Mouse (Mus musculus): ENCODE data around the gene Ptprt. TPM values are rescaled to one million over a fixed set of nuclear protein-coding genes. Genes with fewer than 3 reads are reported as not detected.

Gene Ptprt
- total RNA-seq, 2 experiments from 2014 or later = not detected

GRCm38 (mm10) chr2:162001016-162001415 is 659.9 kb downstream of the Ptprt start:
- no peak for ATAC-seq (replicated peaks; ENCODE audit: poor library complexity)

GRCm38 (mm10) chr2:161982311-161982710 is 678.6 kb downstream of the Ptprt start:
- ATAC-seq (replicated peaks; ENCODE audit: poor library complexity) = no peak

GRCm38 (mm10) chr2:161961179-161962163 is 699.5 kb downstream of the Ptprt start:
- ATAC-seq (replicated peaks; ENCODE audit: poor library complexity) = no peak

GRCm38 (mm10) chr2:161945424-161945823 is 715.5 kb downstream of the Ptprt start:
- no peak for ATAC-seq (replicated peaks; ENCODE audit: poor library complexity)

GRCm38 (mm10) chr2:161944689-161945088 is 716.3 kb downstream of the Ptprt start:
- ATAC-seq (replicated peaks; ENCODE audit: poor library complexity) = no peak

GRCm38 (mm10) chr2:161941991-161942390 is 719.0 kb downstream of the Ptprt start:
- no peak for ATAC-seq (replicated peaks; ENCODE audit: poor library complexity)

GRCm38 (mm10) chr2:161907214-161907613 is 753.7 kb downstream of the Ptprt start:
- no peak for ATAC-seq (replicated peaks; ENCODE audit: poor library complexity)

GRCm38 (mm10) chr2:161902196-161902595 is 758.8 kb downstream of the Ptprt start:
- ATAC-seq (replicated peaks; ENCODE audit: poor library complexity) = no peak

- no peak for ATAC-seq (replicated peaks; ENCODE audit: poor library complexity)
Measured at GRCm38 (mm10) chr2:161884446-161884845, 776.5 kb downstream of the Ptprt start.

- no peak for ATAC-seq (replicated peaks; ENCODE audit: poor library complexity)
Measured at GRCm38 (mm10) chr2:161882580-161882979, 778.4 kb downstream of the Ptprt start.

GRCm38 (mm10) chr2:161880941-161881340 is 780.0 kb downstream of the Ptprt start:
- no peak for ATAC-seq (replicated peaks; ENCODE audit: poor library complexity)

GRCm38 (mm10) chr2:161865231-161865630 is 795.7 kb downstream of the Ptprt start:
- no peak for ATAC-seq (replicated peaks; ENCODE audit: poor library complexity)

- no peak for ATAC-seq (replicated peaks; ENCODE audit: poor library complexity)
Measured at GRCm38 (mm10) chr2:161858813-161859212, 802.1 kb downstream of the Ptprt start.

GRCm38 (mm10) chr2:161858361-161858760 is 802.6 kb downstream of the Ptprt start:
- ATAC-seq (replicated peaks; ENCODE audit: poor library complexity) = no peak

GRCm38 (mm10) chr2:161835001-161835400 is 825.9 kb downstream of the Ptprt start:
- ATAC-seq (replicated peaks; ENCODE audit: poor library complexity) = no peak

- ATAC-seq (replicated peaks; ENCODE audit: poor library complexity) = no peak
Measured at GRCm38 (mm10) chr2:161833846-161834245, 827.1 kb downstream of the Ptprt start.

- ATAC-seq (replicated peaks; ENCODE audit: poor library complexity) = no peak
Measured at GRCm38 (mm10) chr2:161813326-161813725, 847.6 kb downstream of the Ptprt start.

- ATAC-seq (replicated peaks; ENCODE audit: poor library complexity) = no peak
Measured at GRCm38 (mm10) chr2:161808086-161808801, 852.7 kb downstream of the Ptprt start.

- ATAC-seq (replicated peaks; ENCODE audit: poor library complexity) = no peak
Measured at GRCm38 (mm10) chr2:161806287-161807007, 854.5 kb downstream of the Ptprt start.

GRCm38 (mm10) chr2:161799946-161800345 is 861.0 kb downstream of the Ptprt start:
- no peak for ATAC-seq (replicated peaks; ENCODE audit: poor library complexity)

GRCm38 (mm10) chr2:161767528-161767927 is 893.4 kb downstream of the Ptprt start:
- no peak for ATAC-seq (replicated peaks; ENCODE audit: poor library complexity)

Measured in megakaryocyte progenitor cell, adult 5-6 weeks (primary cell).